Mouse (Mus musculus): ENCODE measurements around the gene Prr29.
A peak's percentile ranks its signal among the peaks of the same experiment; 100 is the strongest.

DNA sequence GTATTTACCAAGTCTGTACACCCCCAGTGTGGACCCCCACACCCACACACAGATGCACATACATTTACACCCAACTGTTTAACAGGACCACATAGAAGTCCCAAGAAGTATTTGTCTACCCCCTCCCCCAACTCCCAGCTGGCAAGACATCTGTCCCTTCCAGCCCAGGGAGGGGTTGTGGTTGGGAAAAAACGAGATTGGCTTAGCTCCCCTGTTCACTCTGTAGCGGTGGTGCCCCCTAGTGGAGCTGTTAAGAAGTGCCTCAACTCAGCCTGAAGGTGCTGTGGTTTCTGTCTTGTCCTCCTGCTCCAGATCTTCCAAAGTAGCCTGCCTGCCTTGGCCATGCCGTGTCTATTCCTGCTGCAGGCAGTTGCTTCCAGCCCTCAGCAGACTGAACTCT lies 1.0 kb downstream of the Prr29 start:
- TF ChIP-seq CTCF (IDR thresholded peaks at IDR 0.05; ENCODE audit: low read depth) (peak; percentile 90), EP300 (IDR thresholded peaks at IDR 0.05; ENCODE audit: low read depth) (no peak)

All from liver, postnatal 0 days (tissue).